Mouse (Mus musculus) forebrain, embryonic 16.5 days (tissue): ENCODE results near the gene Htr2b. TPM values are rescaled to one million over a fixed set of nuclear protein-coding genes. Genes with fewer than 3 reads are reported as not detected.

Experiments used
- ATAC-seq: fragments of 200-750 bp; cut with Nextera tagmentation; 2 replicates; pipeline ENCODE4 v1.8.0; 2017; ENCODE audit warnings: mild to moderate bottlenecking, moderate library complexity
- H3K27ac ChIP-seq: fragments of 300-500 bp; sonication (generic); 2 replicates; pipeline ENCODE4 v1.5.1; 2014; ENCODE audit warnings: low read length, control low read depth
- H3K27me3 ChIP-seq: fragments of 300-500 bp; sonication (generic); replicated peaks from 2 replicates; pipeline ENCODE4 v1.6.1; 2014; ENCODE audit warnings: low read length; ENCODE audit not compliant: control insufficient read depth, insufficient read depth
- H3K36me3 ChIP-seq: fragments of 300-500 bp; sonication (generic); 2 replicates; pipeline ENCODE4 v1.6.1; 2014; ENCODE audit not compliant: control insufficient read depth, insufficient read depth
- H3K4me1 ChIP-seq: fragments of 300-500 bp; sonication (generic); replicated peaks from 2 replicates; pipeline ENCODE4 v1.6.1; 2014; ENCODE audit warnings: low read length; ENCODE audit not compliant: control insufficient read depth, insufficient read depth
- H3K4me2 ChIP-seq: fragments of 300-500 bp; sonication (generic); 2 replicates; pipeline ENCODE4 v1.6.1; 2014; ENCODE audit warnings: mild to moderate bottlenecking, low read length, control low read depth
- H3K4me3 ChIP-seq: fragments of 300-500 bp; sonication (generic); replicated peaks from 2 replicates; pipeline ENCODE4 v1.5.1; 2014; ENCODE audit warnings: mild to moderate bottlenecking, low read length, control low read depth
- H3K9ac ChIP-seq: fragments of 300-500 bp; sonication (generic); replicated peaks from 2 replicates; pipeline ENCODE4 v1.6.1; 2014; ENCODE audit warnings: low read depth, low read length, control low read depth
- H3K9me3 ChIP-seq: fragments of 300-500 bp; sonication (generic); 2 replicates; pipeline ENCODE4 v1.6.1; 2016; ENCODE audit warnings: low read length; ENCODE audit not compliant: control insufficient read depth
- WGBS: fragments of 180-500 bp; shearing (Covaris S2); extraction: QIAGEN DNeasy Blood & Tissue Kit; methylation state at CpG from one replicate; pipeline ENCODE4 v1.1.7; 2014; 5-methylcytosine and 5-hydroxymethylcytosine counted together
- polyA plus RNA-seq: library from polyadenylated mRNA; unstranded; fragments of >200 nt; fragmentation: Nextera tagmentation; extraction: Ambion mirVana; gene quantifications from 2 replicates; pipeline ENCODE4 v1.2.1, GENCODE M21; 2015

Htr2b gene
- polyA plus RNA-seq, 1 experiment from 2014 or later: 0.35 TPM

- peak overlapping the region; percentile 57 for H3K9ac ChIP-seq
- H3K4me1 ChIP-seq: peaks cover 9% of the 10 kb centered on the region
- peak overlapping the region; percentile 43 for H3K4me3 ChIP-seq
- no peaks in the 10 kb centered on the region for H3K9me3 ChIP-seq
- no peaks in the 10 kb centered on the region for H3K27me3 ChIP-seq
- H3K36me3 ChIP-seq: no peaks in the 10 kb centered on the region
- H3K27ac ChIP-seq: no peak overlapping the region
- WGBS: 9% methylated on average over 21 of the region's 21 CpGs
- ATAC-seq: peak; percentile 70
- peak overlapping the region; percentile 65 for H3K4me2 ChIP-seq
Observed at GRCm38 (mm10) chr1:86058856-86059769, 52.7 kb downstream of the Htr2b start.

- Histone ChIP-seq H3K4me3 (no peak overlapping the region), H3K4me1 (peaks cover 23% of the 10 kb centered on the region), H3K36me3 (no peaks in the 10 kb centered on the region), H3K27me3 (no peaks in the 10 kb centered on the region), H3K27ac (no peak overlapping the region), H3K9me3 (no peaks in the 10 kb centered on the region), H3K9ac (no peak overlapping the region), H3K4me2 (no peak overlapping the region)
- no peak for ATAC-seq
- 92% methylated on average over 4 of the region's 4 CpGs for WGBS
Observed at GRCm38 (mm10) chr1:86056284-86056683, 55.5 kb downstream of the Htr2b start.

- H3K4me3 ChIP-seq: no peak overlapping the region
- no peak overlapping the region for H3K4me2 ChIP-seq
- no peak overlapping the region for H3K27ac ChIP-seq
- H3K36me3 ChIP-seq: no peaks in the 10 kb centered on the region
- 22% methylated on average over 3 of the region's 3 CpGs for WGBS
- ATAC-seq: no peak
- H3K27me3 ChIP-seq: no peaks in the 10 kb centered on the region
- peaks cover 23% of the 10 kb centered on the region for H3K4me1 ChIP-seq
- no peaks in the 10 kb centered on the region for H3K9me3 ChIP-seq
- H3K9ac ChIP-seq: no peak overlapping the region
Observed at GRCm38 (mm10) chr1:86054943-86055342, 56.8 kb downstream of the Htr2b start.

- Histone ChIP-seq H3K27ac (peak overlapping the region; percentile 54), H3K4me3 (no peak overlapping the region), H3K4me1 (peaks cover 19% of the 10 kb centered on the region), H3K9ac (no peak overlapping the region), H3K27me3 (no peaks in the 10 kb centered on the region), H3K4me2 (no peak overlapping the region), H3K36me3 (no peaks in the 10 kb centered on the region), H3K9me3 (no peaks in the 10 kb centered on the region)
- peak; percentile 88 for ATAC-seq
- WGBS: 31% methylated on average over 12 of the region's 12 CpGs
Observed at GRCm38 (mm10) chr1:86053198-86053921, 58.4 kb downstream of the Htr2b start.

Other genes starting within 250 kb of the Htr2b start
- gene Itm2c, start 217.7 kb downstream of the Htr2b start, polyA plus RNA-seq: 146 and 166 TPM in 2 replicates
- gene 4933407L21Rik, start 183.5 kb downstream of the Htr2b start, polyA plus RNA-seq: 3.6 and 5.6 TPM in 2 replicates
- gene Gpr55, start 151.0 kb downstream of the Htr2b start, polyA plus RNA-seq: 0.16 TPM in 1 of 2 replicates, not detected in the other
- gene Spata3, start 95.2 kb downstream of the Htr2b start, polyA plus RNA-seq: 0.43 and 1.0 TPM in 2 replicates
- 9.2 and 9.6 TPM in 2 replicates for gene 2810459M11Rik, start 66.1 kb downstream of the Htr2b start, polyA plus RNA-seq
- gene Psmd1, start 47.6 kb downstream of the Htr2b start, polyA plus RNA-seq: 191 and 196 TPM in 2 replicates
- 0.50 TPM in 1 of 2 replicates, not detected in the other for gene Gm21972, start 21.7 kb upstream of the Htr2b start, polyA plus RNA-seq
- 32.5 and 36.5 TPM in 2 replicates for gene Armc9, start 42.8 kb upstream of the Htr2b start, polyA plus RNA-seq
- gene B3gnt7, start 190.9 kb upstream of the Htr2b start, polyA plus RNA-seq: 3.8 and 6.7 TPM in 2 replicates
- gene Ncl, start 247.4 kb upstream of the Htr2b start, polyA plus RNA-seq: 227 and 228 TPM in 2 replicates